Mouse (Mus musculus) intestine, embryonic 16.5 days (tissue): ENCODE measurements around the gene Zfp341. TPM values are rescaled to one million over a fixed set of nuclear protein-coding genes. Genes with fewer than 3 reads are reported as not detected.

Source experiments
- ATAC-seq: fragments of 200-750 bp; cut with Nextera tagmentation; 2 replicates; pipeline ENCODE4 v1.8.0; 2017; ENCODE audit warnings: moderate TSS enrichment, moderate library complexity
- H3K27ac ChIP-seq: fragments of 300-500 bp; sonication (generic); 2 replicates; pipeline ENCODE4 v1.5.1; 2014; ENCODE audit warnings: mild to moderate bottlenecking, low read length
- H3K27me3 ChIP-seq: fragments of 300-500 bp; sonication (generic); replicated peaks from 2 replicates; pipeline ENCODE4 v1.6.1; 2014; ENCODE audit warnings: low read length, control low read depth, mixed read lengths; ENCODE audit not compliant: control insufficient read depth, insufficient read depth
- H3K36me3 ChIP-seq: fragments of 300-500 bp; sonication (generic); 2 replicates; pipeline ENCODE4 v1.6.1; 2014; ENCODE audit warnings: low read length, control low read depth; ENCODE audit not compliant: control insufficient read depth, insufficient read depth
- H3K4me1 ChIP-seq: fragments of 300-500 bp; sonication (generic); 2 replicates; pipeline ENCODE4 v1.6.1; 2014; ENCODE audit warnings: low read length, control low read depth, mixed read lengths; ENCODE audit not compliant: control insufficient read depth, insufficient read depth
- H3K4me2 ChIP-seq: fragments of 300-500 bp; sonication (generic); 2 replicates; pipeline ENCODE4 v1.6.1; 2014; ENCODE audit warnings: low read depth, low read length, control low read depth
- H3K4me3 ChIP-seq: fragments of 300-500 bp; sonication (generic); 2 replicates; pipeline ENCODE4 v1.5.1; 2014; ENCODE audit warnings: mild to moderate bottlenecking, low read length
- H3K9ac ChIP-seq: fragments of 300-500 bp; sonication (generic); 2 replicates; pipeline ENCODE4 v1.6.1; 2014; ENCODE audit warnings: low read depth, low read length
- H3K9me3 ChIP-seq: fragments of 300-500 bp; sonication (generic); 2 replicates; pipeline ENCODE4 v1.6.1; 2016; ENCODE audit warnings: low read length, control low read depth; ENCODE audit not compliant: control insufficient read depth
- WGBS: fragments of 180-500 bp; shearing (Covaris S2); extraction: QIAGEN DNeasy Blood & Tissue Kit; methylation state at CpG from one replicate; pipeline ENCODE4 v1.1.7; 2014; 5-methylcytosine and 5-hydroxymethylcytosine counted together
- polyA plus RNA-seq: library from polyadenylated mRNA; unstranded; fragments of >200 nt; fragmentation: Nextera tagmentation; extraction: Ambion mirVana; gene quantifications from 2 replicates; pipeline ENCODE4 v1.2.1, GENCODE M21; 2015

Gene Zfp341
- polyA plus RNA-seq, 1 experiment from 2014 or later: 0.55 TPM

DNA sequence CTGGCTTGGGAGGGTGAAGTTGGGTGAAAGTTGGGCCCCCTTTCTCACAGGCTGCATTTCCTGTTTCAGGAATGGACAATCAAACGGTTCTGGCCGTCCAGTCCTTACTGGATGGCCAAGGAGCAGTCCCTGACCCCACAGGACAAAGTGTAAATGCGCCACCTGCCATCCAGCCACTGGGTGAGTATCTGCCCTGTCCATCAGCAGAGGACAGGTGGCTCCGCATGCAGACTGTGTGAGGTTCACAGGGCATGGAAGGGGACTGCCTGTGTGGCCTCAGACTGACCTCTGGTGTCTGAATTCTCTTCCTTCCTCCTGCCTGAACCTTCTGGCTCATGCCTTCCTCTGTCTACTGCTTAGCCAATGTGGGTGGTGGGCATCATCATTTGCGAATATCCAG is 8.6 kb downstream of the Zfp341 start:
- no peaks in the 10 kb centered on the region for H3K4me1 ChIP-seq
- H3K36me3 ChIP-seq: no peaks in the 10 kb centered on the region; the same call in 1 of the 2 replicates
- no peaks in the 10 kb centered on the region for H3K9me3 ChIP-seq
- H3K4me2 ChIP-seq: no peak overlapping the region
- 67% methylated on average over 5 of the region's 5 CpGs for WGBS
- no peak overlapping the region for H3K9ac ChIP-seq
- H3K4me3 ChIP-seq: no peak overlapping the region
- no peak for ATAC-seq
- no peak overlapping the region for H3K27ac ChIP-seq
- H3K27me3 ChIP-seq: no peaks in the 10 kb centered on the region

DNA sequence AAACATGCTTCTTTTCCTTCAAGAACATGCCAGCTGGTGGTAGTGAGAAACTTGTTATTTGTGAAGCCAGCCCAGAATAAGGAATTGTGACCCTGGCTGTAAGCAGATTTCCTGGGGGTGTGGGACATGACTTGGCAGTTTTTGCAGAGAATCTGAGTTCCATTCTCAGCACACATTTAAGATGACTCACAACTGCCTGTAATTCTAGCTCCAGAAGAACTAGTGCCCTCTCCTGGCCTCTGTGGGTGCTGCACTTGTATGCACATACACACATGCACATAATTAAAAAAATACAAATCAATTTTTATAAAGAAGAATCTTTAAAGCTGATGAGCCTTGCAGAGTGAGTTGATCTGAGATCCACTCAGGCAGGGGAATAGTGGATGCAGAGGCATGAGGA is 11.0 kb downstream of the Zfp341 start:
- no peaks in the 10 kb centered on the region for H3K27me3 ChIP-seq
- no peaks in the 10 kb centered on the region for H3K4me1 ChIP-seq
- H3K9ac ChIP-seq: no peak overlapping the region
- H3K9me3 ChIP-seq: no peaks in the 10 kb centered on the region
- no peak for ATAC-seq
- no peak overlapping the region for H3K27ac ChIP-seq
- no peak overlapping the region for H3K4me3 ChIP-seq
- no peaks in the 10 kb centered on the region; the same call in 1 of the 2 replicates for H3K36me3 ChIP-seq
- H3K4me2 ChIP-seq: no peak overlapping the region

DNA sequence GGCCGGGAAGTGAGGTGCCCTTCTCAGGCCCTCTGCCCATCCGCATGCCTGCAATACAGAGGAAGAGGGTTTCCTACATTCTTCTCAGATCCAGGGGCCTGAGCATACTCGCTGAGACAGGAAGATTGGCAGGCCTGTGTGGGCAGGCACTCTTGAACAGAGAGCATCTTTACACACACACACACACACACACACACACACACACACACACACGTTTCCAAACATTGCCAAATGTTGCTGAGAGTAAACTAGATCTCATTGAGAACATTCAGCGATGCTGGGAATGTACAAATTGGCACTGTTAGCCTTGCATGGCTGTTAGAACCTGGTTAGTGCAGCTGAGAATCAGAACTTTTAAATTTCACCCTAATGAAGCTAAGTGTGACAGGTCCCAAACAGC is 17.4 kb downstream of the Zfp341 start:
- H3K4me3 ChIP-seq: no peak overlapping the region
- ATAC-seq: no peak
- no peaks in the 10 kb centered on the region for H3K36me3 ChIP-seq
- H3K4me1 ChIP-seq: no peaks in the 10 kb centered on the region; the same call in 1 of the 2 replicates
- H3K9me3 ChIP-seq: no peaks in the 10 kb centered on the region
- H3K4me2 ChIP-seq: no peak overlapping the region
- WGBS: 85% methylated on average over 5 of the region's 5 CpGs
- no peaks in the 10 kb centered on the region for H3K27me3 ChIP-seq
- H3K27ac ChIP-seq: no peak overlapping the region
- H3K9ac ChIP-seq: no peak overlapping the region

DNA sequence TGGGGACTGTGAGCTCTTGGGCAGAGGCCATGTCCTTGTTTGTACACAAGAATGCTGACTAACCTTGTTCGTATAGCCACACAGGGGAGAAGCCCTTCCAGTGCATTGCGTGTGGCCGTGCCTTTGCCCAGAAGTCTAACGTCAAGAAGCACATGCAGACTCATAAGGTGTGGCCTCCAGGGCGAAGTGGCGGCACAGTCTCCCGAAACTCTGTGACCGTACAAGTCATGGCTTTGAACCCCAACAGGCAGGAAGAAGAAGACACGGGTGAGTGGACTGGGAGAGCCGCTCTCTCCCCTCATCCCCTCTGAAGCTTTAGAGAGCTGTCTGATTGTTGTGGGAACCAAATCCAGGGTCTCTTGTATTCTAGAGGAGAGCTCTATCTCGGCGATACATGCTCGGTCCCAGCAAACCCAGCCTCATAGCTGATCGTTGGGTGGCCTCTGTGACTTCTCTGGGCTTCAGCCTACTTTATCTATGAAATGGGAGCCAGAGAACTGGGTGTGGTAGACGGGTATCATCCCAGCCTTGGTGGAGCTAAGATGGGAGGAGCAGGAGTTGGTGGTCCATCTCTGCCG is 19.2 kb downstream of the Zfp341 start:
- peak; percentile 52 for ATAC-seq
- Histone ChIP-seq H3K27ac (no peak overlapping the region), H3K36me3 (no peaks in the 10 kb centered on the region), H3K27me3 (no peaks in the 10 kb centered on the region), H3K4me3 (no peak overlapping the region), H3K9ac (no peak overlapping the region), H3K9me3 (no peaks in the 10 kb centered on the region), H3K4me2 (no peak overlapping the region), H3K4me1 (no peaks in the 10 kb centered on the region; the same call in 1 of the 2 replicates)
- 91% methylated on average over 16 of the region's 16 CpGs for WGBS

DNA sequence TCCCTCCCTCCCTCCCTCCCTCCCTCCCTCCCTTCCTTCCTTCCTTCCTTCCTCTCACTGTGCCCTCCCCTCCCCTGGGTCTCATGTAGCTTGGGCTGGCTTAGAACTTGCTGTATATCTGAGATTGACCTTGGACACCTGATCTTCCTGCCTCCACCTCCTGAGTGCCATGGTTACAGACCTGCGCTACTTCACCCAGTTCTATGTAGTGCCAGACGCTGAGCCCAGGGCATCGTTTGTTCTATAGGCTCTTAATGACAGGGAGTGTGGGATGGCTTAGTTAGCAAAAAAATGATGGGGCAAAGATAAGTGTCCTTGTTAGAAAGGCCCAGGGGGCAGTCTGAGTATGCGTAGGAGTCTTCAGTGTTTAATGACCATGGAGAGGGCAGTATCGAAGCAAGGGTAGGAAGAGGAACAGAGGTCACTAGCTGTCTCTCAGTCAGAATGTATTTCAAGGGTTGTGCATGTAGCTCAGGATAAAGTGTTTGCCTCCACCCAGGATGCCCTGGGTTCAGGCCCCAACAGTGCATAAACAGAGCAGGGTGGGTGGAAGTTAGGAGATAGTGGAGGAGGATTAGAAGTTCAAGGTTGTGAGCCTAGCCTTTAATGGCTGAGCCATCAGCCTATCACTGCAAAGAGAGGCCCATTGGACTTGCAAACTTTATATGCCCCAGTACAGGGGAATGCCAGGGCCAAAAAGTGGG is 20.1 kb downstream of the Zfp341 start:
- H3K9ac ChIP-seq: no peak overlapping the region
- peaks cover 3% of the 10 kb centered on the region for H3K36me3 ChIP-seq
- no peak; the same call in 1 of the 2 replicates for ATAC-seq
- 0 out of 2 replicates have a peak, but pooled peaks cover under 1% of the 10 kb centered on the region for H3K9me3 ChIP-seq
- no peaks in the 10 kb centered on the region; the same call in 1 of the 2 replicates for H3K4me1 ChIP-seq
- no peak overlapping the region for H3K4me2 ChIP-seq
- no peak overlapping the region for H3K27ac ChIP-seq
- no peaks in the 10 kb centered on the region for H3K27me3 ChIP-seq
- WGBS: 77% methylated on average over 5 of the region's 5 CpGs
- H3K4me3 ChIP-seq: no peak overlapping the region

DNA sequence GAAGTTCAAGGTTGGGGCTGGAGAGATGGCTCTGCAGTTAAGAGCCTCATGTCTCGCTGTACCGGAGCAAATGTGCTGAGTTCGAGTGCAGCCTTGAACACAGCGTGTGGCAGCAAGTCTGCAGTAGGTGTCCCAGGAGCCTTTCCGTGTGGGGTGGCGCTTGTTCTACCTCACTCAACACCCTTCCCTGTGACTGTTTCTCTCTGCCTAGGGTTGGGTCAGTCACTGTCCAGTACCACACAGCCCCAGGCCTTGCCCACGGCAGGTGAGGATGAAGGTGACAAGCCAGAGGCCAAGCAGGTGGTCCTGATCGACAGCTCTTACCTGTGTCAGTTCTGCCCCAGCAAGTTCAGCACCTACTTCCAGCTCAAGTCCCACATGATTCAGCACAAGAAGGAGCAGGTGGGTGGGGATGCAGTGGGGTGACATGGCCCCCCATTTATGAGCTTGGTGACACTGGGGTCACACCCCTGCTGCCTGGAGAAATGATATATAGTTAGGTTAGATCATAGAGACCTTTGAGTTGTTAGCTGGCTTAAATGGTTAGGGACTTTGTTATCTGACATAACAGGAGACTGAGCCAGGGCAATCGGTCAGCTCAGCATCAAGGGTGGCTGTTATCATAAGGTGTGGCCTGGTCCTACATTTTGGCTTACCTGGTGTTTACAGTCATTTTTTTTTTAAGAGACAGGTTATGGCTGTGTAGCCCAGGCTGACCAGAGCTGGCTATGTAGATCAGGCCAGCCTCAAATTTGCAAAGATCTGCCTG is 21.0 kb downstream of the Zfp341 start:
- peak; percentile 77 for ATAC-seq
- Histone ChIP-seq H3K27ac (no peak overlapping the region), H3K4me3 (no peak overlapping the region), H3K9me3 (0 out of 2 replicates have a peak, but pooled peaks cover 3% of the 10 kb centered on the region), H3K9ac (no peak overlapping the region), H3K4me1 (no peaks in the 10 kb centered on the region; the same call in 1 of the 2 replicates), H3K27me3 (no peaks in the 10 kb centered on the region), H3K36me3 (peaks cover 6% of the 10 kb centered on the region), H3K4me2 (no peak overlapping the region)
- 84% methylated on average over 9 of the region's 9 CpGs for WGBS

DNA sequence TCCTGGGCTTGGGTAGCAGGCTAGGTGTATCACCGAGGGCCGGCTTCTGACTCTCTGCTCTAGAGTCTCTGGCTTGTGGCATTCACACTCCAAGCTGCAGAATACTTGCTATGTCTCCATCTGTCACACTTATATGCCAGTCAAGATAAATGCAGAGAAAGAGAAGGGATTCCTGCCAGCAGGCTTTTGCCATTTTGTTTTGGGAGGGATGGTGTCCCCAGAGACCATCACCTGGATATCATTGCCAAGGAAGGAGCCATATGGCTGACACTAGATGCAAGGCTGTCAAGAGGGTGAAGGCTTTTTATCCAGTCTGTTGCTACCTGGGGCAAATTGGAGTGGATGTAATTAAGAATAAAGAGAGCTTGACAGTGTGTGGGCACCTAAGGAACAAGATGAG is 22.7 kb downstream of the Zfp341 start:
- Histone ChIP-seq H3K4me3 (no peak overlapping the region), H3K4me1 (no peaks in the 10 kb centered on the region; the same call in 1 of the 2 replicates), H3K27ac (no peak overlapping the region), H3K27me3 (no peaks in the 10 kb centered on the region), H3K9ac (no peak overlapping the region), H3K36me3 (peaks cover 6% of the 10 kb centered on the region), H3K4me2 (no peak overlapping the region), H3K9me3 (0 out of 2 replicates have a peak, but pooled peaks cover 3% of the 10 kb centered on the region)
- no peak for ATAC-seq
- WGBS: 94% methylated on average over 2 of the region's 2 CpGs

DNA sequence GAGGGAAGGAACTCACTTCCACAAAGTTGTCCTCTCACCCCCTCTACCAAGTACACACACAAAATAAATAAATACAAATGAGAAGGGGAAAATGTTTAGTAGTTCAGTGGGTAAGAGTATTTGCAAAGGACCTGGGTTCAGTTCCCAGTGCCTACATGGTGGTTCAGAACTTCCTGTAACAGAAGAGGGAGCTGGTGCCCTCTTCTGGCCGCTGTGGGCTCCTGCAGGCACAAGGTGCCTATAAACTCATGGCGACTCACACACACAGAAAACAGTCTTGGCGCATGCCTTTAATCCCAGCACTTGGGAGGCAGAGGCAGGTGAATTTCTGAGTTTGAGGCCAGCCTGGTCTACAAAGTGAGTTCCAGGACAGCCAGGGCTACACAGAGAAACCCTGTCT is 25.4 kb downstream of the Zfp341 start:
- no peak overlapping the region for H3K4me3 ChIP-seq
- ATAC-seq: no peak
- WGBS: 93% methylated on average over 3 of the region's 3 CpGs
- H3K9me3 ChIP-seq: 0 out of 2 replicates have a peak, but pooled peaks cover 3% of the 10 kb centered on the region
- no peak overlapping the region for H3K9ac ChIP-seq
- H3K27me3 ChIP-seq: no peaks in the 10 kb centered on the region
- H3K27ac ChIP-seq: no peak overlapping the region
- H3K4me1 ChIP-seq: no peaks in the 10 kb centered on the region; the same call in 1 of the 2 replicates
- no peak overlapping the region for H3K4me2 ChIP-seq
- H3K36me3 ChIP-seq: peaks cover 6% of the 10 kb centered on the region

DNA sequence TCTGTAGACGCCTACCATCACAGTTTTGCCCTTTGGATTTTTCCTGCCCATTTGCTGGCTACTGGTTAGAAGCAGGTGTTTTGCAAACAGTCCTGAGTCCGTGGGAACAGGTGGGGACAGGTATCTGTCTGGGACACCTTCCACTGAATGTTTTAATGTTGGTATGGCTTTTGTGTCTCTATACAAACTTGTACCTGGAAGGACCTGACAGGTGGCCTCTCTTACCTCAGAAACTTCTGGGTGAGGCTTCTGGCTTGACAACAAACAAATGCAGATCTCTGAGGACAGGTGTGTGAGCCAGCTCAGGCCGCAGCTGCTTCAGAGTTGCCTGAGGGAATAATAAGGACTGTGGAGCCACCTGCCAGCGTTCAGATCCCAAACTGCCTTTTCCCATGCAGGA is 26.0 kb downstream of the Zfp341 start:
- H3K4me3 ChIP-seq: no peak overlapping the region
- no peak for ATAC-seq
- H3K36me3 ChIP-seq: peaks cover 6% of the 10 kb centered on the region
- WGBS: 78% methylated on average over 4 of the region's 4 CpGs
- H3K4me1 ChIP-seq: no peaks in the 10 kb centered on the region; the same call in 1 of the 2 replicates
- no peak overlapping the region for H3K9ac ChIP-seq
- no peak overlapping the region for H3K27ac ChIP-seq
- H3K9me3 ChIP-seq: 0 out of 2 replicates have a peak, but pooled peaks cover 3% of the 10 kb centered on the region
- no peak overlapping the region for H3K4me2 ChIP-seq
- no peaks in the 10 kb centered on the region for H3K27me3 ChIP-seq
